Mouse (Mus musculus) heart, adult 2 months (tissue): ENCODE results near the gene Foxl2.

Source experiments
- CTCF ChIP-seq: fragments of 200-600 bp; IDR thresholded peaks from 2 replicates; pipeline ENCODE4 v1.8.1; 2022; ENCODE audit warnings: antibody characterized with exemption, mild to moderate bottlenecking, moderate library complexity
- POLR2A ChIP-seq: fragments of 200-500 bp; IDR thresholded peaks from 2 replicates; pipeline ENCODE4 v1.6.1; 2011; ENCODE audit warnings: mild to moderate bottlenecking, low read depth, low read length, control low read depth; ENCODE audit not compliant: insufficient read depth

GRCm38 (mm10) chr9:98994103-98994502 lies 39.0 kb downstream of the Foxl2 start:
- no peak for TF ChIP-seq POLR2A
- TF ChIP-seq CTCF = no peak
